Mouse (Mus musculus) kidney, adult 11 months (tissue): ENCODE results near the gene Elmsan1.
A peak's percentile ranks its signal among the peaks of the same experiment; 100 is the strongest.

ENCODE experiments used
- DNase-seq: peaks from one replicate; pipeline ENCODE4 v3.0.0; 2022

Elmsan1 gene

DNA sequence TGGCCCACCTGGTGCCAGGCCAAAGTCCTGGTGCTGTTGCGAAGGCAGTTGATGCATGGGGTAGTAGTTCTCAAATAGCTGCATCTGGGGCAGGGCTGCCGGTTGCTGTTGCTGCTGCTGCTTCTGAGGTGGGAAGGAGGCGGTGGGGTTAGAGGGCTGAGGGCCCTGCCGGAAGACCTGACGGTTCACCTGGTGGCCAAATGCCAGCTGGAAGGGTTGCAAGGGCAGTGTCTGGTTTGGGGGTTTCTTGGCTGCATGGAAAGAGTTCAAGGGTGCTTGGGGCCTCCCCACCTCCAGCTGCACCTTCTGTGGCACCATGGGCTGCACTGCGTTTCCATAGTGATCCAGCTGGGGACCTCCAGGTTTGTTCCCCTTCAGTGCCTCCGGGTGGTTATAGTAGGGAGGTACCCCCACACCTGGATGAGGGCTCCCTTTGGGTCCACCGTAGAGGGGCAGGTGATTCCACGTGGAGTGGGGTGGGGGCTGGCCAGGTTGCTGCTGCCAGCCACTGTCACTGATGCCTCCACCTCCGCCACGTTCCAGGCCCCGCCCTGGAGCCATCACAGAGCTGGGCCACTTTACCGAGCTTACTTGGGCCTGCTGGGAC, 45.3 kb downstream of the Elmsan1 start:
- DNase-seq: no peak

GRCm38 (mm10) chr12:84172862-84173261, 45.8 kb downstream of the Elmsan1 start:
- no peak for DNase-seq

DNA sequence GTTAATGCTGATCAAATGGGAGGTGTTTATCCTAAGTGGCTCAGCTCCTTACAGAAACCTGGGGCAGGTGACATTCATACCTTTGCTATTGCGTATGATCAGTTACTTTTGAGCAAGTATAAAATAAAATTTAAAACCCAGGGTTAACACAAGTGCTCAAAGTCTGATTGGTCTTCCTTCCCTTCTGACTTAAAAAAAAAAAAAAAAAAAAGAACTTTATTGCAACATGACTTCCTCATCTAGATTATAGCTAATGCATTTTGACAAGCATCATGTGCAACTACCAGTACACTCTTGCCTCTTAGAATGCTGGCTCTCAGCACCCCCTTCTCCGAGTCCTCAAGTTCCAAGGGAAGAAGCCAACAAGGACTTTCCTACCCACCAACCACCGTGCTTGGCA, 46.5 kb downstream of the Elmsan1 start:
- no peak for DNase-seq

- DNase-seq: no peak
Observed at GRCm38 (mm10) chr12:84170610-84171009, 48.1 kb downstream of the Elmsan1 start.

DNA sequence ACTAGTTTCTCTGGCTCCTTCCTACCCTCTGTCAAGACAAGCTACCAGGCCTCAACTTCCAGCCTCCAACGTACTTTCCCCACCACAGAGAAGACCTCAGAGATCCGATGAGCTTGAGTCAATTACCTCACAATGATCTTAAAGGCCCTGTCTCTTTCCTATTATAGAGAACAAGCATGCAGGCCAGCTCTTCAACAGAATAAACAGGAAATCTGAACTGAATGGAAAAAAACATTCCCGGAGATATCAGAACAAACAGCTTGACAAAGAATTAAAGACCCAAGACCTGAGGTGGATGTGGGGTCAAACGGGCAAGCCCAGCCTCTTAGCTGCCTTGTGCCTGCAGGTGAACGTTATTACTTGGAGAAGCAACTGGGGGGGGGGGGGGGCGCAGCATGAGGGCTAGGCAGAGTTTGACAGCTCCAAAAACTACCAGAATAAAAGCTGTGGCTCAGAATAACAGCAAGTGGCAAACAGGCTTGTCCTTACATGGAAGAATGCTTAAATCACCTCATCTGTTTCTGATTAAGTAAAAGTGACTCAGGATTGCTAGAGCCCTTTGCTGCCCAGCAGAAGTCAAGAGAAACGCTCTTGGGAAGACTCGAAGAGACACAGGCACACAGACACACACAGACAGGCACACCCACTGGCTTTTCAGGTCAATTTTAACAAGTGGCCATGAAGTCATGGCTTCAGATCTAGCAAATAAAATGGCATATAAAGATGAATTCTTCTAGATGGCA, 52.9 kb downstream of the Elmsan1 start:
- no peak for DNase-seq

DNA sequence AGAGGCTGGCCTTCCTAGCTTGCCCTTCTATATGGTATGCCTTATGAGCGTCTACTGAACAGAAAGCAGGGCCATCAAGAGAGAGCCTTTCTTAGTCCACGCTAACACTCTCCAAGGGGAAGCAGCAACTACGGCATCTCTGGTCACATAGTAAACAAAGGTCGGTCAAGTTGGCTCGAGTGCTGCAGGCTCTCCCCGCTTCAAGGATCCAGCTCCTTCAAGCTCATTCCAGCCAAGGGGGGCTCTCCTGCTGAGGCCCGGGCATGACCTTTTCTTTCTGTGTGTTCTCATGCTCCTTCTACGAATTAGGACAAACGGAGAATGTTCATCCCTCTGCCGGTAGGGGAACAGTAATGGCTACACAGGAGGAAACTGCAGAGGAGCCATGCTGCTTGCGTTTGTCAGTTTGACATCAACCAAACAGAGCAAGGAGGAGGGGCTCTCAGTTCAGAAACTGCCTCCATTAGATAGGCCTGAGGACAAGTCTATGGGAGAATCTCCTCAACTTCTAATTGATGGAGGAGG, 55.0 kb downstream of the Elmsan1 start:
- DNase-seq: no peak

DNA sequence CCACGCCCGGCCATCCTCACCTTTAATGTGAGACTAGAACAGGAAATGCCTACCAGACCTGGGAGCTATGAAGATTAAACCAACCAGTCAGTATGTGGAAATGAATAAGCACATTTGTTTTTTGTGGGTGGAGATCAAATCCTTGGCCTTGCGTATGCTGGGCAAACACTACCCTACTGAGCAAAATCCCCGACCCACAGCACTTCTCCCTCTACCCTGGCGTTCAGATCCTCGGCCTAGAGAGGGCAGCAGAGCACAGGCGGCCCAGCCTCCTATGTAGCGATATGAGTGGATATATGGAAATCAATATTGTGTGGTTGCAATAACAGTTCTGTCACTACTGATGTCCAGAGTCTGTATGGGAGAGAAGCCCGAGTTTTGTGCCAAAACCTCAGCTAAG, 55.5 kb downstream of the Elmsan1 start:
- DNase-seq: peak; percentile 41

- peak; percentile 62 for DNase-seq
Observed at GRCm38 (mm10) chr12:84161616-84162433, 56.9 kb downstream of the Elmsan1 start.

GRCm38 (mm10) chr12:84161116-84161515, 57.6 kb downstream of the Elmsan1 start:
- DNase-seq: no peak

DNA sequence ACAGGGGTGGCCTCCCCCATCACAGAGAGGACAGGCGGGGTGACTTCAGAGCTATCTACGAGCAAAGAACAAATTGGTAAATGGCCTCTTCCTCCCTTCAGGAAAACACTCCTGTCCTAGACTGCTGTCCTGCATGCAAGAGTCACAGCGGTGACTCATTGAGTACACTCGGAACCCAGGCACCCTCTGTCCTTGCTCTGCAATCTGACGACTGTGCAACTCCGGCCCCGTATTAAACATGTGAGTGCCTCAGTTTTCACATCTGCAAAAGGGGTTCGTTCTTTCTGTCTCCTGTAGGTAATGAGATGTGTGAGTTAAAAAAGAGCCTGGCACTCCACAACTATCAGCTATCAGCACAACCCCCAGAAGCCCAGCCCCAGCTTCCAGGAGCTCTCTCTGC, 58.2 kb downstream of the Elmsan1 start:
- no peak for DNase-seq

DNA sequence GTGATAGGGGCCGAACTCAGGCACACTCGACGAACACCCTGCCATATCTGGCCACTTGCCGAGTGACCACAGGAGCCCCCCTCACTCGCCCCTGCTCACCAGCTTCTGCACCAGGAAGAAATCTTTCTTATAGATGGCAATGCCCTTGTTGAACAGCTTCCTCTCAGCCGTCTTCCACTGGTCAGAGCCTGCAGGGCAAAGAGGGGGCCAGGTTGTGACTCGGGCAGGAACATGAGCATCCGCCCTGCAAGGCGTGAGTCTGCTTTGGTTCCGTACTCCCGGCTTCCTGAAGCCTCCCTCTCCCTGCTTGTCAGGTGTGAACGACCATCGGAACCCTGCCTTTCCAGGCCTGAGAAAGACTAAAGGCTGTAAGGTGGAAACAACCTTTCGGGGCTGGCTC, 60.5 kb downstream of the Elmsan1 start:
- peak; percentile 4 for DNase-seq

- peak; percentile 1 for DNase-seq
Observed at GRCm38 (mm10) chr12:84156210-84156609, 62.5 kb downstream of the Elmsan1 start.

DNA sequence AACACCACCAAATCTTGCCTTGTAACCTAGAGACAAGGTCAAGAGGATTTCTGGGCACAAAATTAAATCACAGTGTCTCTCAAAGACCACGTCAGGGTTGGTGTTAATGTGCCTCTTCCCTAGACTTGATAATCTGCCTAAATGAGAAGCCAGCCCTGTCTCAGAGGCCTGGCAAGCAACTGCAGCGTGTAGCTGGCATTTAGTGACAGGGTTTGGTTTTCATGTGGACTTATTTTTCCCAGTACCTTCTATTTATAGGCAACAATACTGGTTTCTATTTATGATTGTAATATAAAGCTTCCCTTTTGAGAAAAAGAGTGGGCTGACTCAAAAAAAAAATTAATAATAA, 63.2 kb downstream of the Elmsan1 start:
- DNase-seq: peak; percentile 1

DNA sequence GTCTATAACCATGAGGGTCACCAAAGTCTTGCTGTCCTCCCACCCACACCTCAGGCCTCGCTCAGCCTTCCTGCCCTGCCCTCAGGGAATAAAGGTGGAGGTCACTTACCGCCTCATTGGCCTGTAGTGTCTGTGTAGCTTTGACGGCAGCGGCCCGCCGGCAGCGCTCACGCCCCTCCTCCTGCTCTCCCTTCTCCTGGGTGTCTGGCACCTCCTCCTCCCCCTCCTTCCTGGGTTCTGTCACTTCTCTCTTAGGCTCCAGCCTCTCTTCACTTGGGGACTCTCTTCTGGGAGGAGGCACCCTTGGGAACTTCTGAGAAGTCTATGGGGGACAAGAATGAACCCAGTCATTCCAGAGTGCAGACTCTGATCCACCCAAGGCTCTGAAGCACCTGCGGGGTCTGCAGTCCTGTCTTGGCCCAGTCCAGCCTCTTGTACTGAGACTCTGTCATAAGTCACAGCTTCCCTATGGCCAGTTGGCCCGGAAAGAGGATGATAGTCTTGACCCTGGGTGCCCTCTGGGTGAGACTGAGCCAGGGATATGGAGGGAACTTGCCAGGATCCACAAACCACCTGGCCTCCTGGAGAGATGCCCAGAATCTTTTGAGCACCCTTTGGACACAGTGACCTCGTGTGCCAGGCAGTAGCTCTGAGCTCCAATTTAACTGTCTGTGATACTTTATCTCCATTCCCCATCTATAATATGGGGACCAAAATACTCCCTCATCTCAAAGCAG, 63.7 kb downstream of the Elmsan1 start:
- peak; percentile 88 for DNase-seq

GRCm38 (mm10) chr12:84153414-84153813, 65.3 kb downstream of the Elmsan1 start:
- peak; percentile 1 for DNase-seq

- DNase-seq: peak; percentile 6
Observed at GRCm38 (mm10) chr12:84152352-84153190, 66.1 kb downstream of the Elmsan1 start.

- no peak for DNase-seq
Observed at GRCm38 (mm10) chr12:84151911-84152310, 66.8 kb downstream of the Elmsan1 start.

DNA sequence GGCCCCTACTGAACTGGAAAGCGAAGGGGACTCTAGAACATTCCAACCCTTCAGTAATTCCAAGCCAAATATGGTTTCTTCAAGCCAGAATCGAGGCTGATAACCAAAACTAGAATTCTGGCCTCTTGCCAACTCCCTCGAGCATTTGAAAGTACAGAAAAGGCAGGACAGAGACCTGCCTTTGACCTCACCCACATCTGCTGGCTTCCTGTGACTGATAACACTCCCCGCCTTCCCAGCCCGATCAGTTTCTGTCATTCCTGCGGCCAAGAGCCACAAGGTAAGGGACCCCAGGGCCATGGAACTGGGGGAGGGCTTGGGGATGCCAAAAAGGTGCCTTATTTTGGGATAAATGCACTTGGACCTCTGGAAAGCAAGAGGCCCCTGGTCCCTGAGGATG, 67.7 kb downstream of the Elmsan1 start:
- peak; percentile 3 for DNase-seq

GRCm38 (mm10) chr12:84149971-84150370, 68.7 kb downstream of the Elmsan1 start:
- DNase-seq: peak; percentile 1

GRCm38 (mm10) chr12:84148622-84149012, 70.1 kb downstream of the Elmsan1 start:
- DNase-seq: no peak

- peak; percentile 31 for DNase-seq
Observed at GRCm38 (mm10) chr12:84147954-84148621, 70.6 kb downstream of the Elmsan1 start, which contains the start of gene Pnma1. Pnma1 (minus strand) TSS chr12:84148489.
